Mouse (Mus musculus): ENCODE data around the gene Gpatch2. TPM values are rescaled to one million over a fixed set of nuclear protein-coding genes. Genes with fewer than 3 reads are reported as not detected.

Gene Gpatch2
- polyA plus RNA-seq, 1 experiment from 2014 or later = 11.2 TPM

GRCm38 (mm10) chr1:187236296-187236695, 21.0 kb downstream of the Gpatch2 start:
- no peaks in the 10 kb centered on the region; the same call in 1 of the 2 replicates for H3K4me1 ChIP-seq (ENCODE audit: control insufficient read depth, insufficient read depth, low read length)
- H3K9me3 ChIP-seq (replicated peaks; ENCODE audit: control insufficient read depth, low read length) = no peaks in the 10 kb centered on the region
- WGBS = 64% methylated on average over 6 of the region's 6 CpGs
- ATAC-seq (replicated peaks; ENCODE audit: extremely low read depth, insufficient read depth, low FRiP score) = no peak
- no peaks in the 10 kb centered on the region for H3K27me3 ChIP-seq (ENCODE audit: control insufficient read depth, insufficient read depth, low read length)
- peaks cover 12% of the 10 kb centered on the region; the same call in 1 of the 2 replicates for H3K36me3 ChIP-seq (ENCODE audit: control insufficient read depth, insufficient read depth)
- no peak overlapping the region for H3K27ac ChIP-seq (ENCODE audit: low read length)
- H3K4me2 ChIP-seq (ENCODE audit: low read depth, low read length) = no peak overlapping the region
- H3K4me3 ChIP-seq (ENCODE audit: low read length) = no peak overlapping the region
- H3K9ac ChIP-seq (ENCODE audit: low read length) = no peak overlapping the region

GRCm38 (mm10) chr1:187238061-187238460, 22.8 kb downstream of the Gpatch2 start:
- no peak overlapping the region for H3K27ac ChIP-seq (ENCODE audit: low read length)
- no peaks in the 10 kb centered on the region; the same call in 1 of the 2 replicates for H3K4me1 ChIP-seq (ENCODE audit: control insufficient read depth, insufficient read depth, low read length)
- H3K36me3 ChIP-seq (ENCODE audit: control insufficient read depth, insufficient read depth) = peaks cover 10% of the 10 kb centered on the region; the same call in 1 of the 2 replicates
- WGBS = 82% methylated on average over 4 of the region's 4 CpGs
- H3K4me2 ChIP-seq (ENCODE audit: low read depth, low read length) = no peak overlapping the region
- H3K27me3 ChIP-seq (ENCODE audit: control insufficient read depth, insufficient read depth, low read length) = no peaks in the 10 kb centered on the region
- no peaks in the 10 kb centered on the region for H3K9me3 ChIP-seq (replicated peaks; ENCODE audit: control insufficient read depth, low read length)
- H3K4me3 ChIP-seq (ENCODE audit: low read length) = no peak overlapping the region
- no peak for ATAC-seq (replicated peaks; ENCODE audit: extremely low read depth, insufficient read depth, low FRiP score)
- no peak overlapping the region for H3K9ac ChIP-seq (ENCODE audit: low read length)

GRCm38 (mm10) chr1:187240304-187240703, 25.0 kb downstream of the Gpatch2 start:
- WGBS = 89% methylated on average over 3 of the region's 3 CpGs
- Histone ChIP-seq H3K27me3 (ENCODE audit: control insufficient read depth, insufficient read depth, low read length) (no peaks in the 10 kb centered on the region), H3K4me3 (ENCODE audit: low read length) (no peak overlapping the region), H3K36me3 (ENCODE audit: control insufficient read depth, insufficient read depth) (no peaks in the 10 kb centered on the region), H3K9me3 (replicated peaks; ENCODE audit: control insufficient read depth, low read length) (no peaks in the 10 kb centered on the region), H3K4me2 (ENCODE audit: low read depth, low read length) (no peak overlapping the region), H3K4me1 (ENCODE audit: control insufficient read depth, insufficient read depth, low read length) (no peaks in the 10 kb centered on the region; the same call in 1 of the 2 replicates), H3K27ac (ENCODE audit: low read length) (no peak overlapping the region), H3K9ac (ENCODE audit: low read length) (no peak overlapping the region)
- ATAC-seq (replicated peaks; ENCODE audit: extremely low read depth, insufficient read depth, low FRiP score) = no peak

- Histone ChIP-seq H3K27ac (ENCODE audit: low read length) (no peak overlapping the region), H3K4me2 (ENCODE audit: low read depth, low read length) (no peak overlapping the region), H3K4me1 (ENCODE audit: control insufficient read depth, insufficient read depth, low read length) (no peaks in the 10 kb centered on the region; the same call in 1 of the 2 replicates), H3K36me3 (ENCODE audit: control insufficient read depth, insufficient read depth) (no peaks in the 10 kb centered on the region), H3K9me3 (replicated peaks; ENCODE audit: control insufficient read depth, low read length) (no peaks in the 10 kb centered on the region), H3K4me3 (ENCODE audit: low read length) (no peak overlapping the region), H3K27me3 (ENCODE audit: control insufficient read depth, insufficient read depth, low read length) (no peaks in the 10 kb centered on the region), H3K9ac (ENCODE audit: low read length) (no peak overlapping the region)
- no peak for ATAC-seq (replicated peaks; ENCODE audit: extremely low read depth, insufficient read depth, low FRiP score)
- WGBS = 95% methylated on average over 5 of the region's 5 CpGs
Measured at GRCm38 (mm10) chr1:187241329-187241728, 26.0 kb downstream of the Gpatch2 start.

- ATAC-seq (replicated peaks; ENCODE audit: extremely low read depth, insufficient read depth, low FRiP score) = no peak
- no peak overlapping the region for H3K27ac ChIP-seq (ENCODE audit: low read length)
- H3K4me3 ChIP-seq (ENCODE audit: low read length) = no peak overlapping the region
- H3K4me1 ChIP-seq (ENCODE audit: control insufficient read depth, insufficient read depth, low read length) = no peaks in the 10 kb centered on the region
- H3K36me3 ChIP-seq (ENCODE audit: control insufficient read depth, insufficient read depth) = no peaks in the 10 kb centered on the region
- H3K4me2 ChIP-seq (ENCODE audit: low read depth, low read length) = no peak overlapping the region
- H3K9me3 ChIP-seq (replicated peaks; ENCODE audit: control insufficient read depth, low read length) = no peaks in the 10 kb centered on the region
- no peak overlapping the region for H3K9ac ChIP-seq (ENCODE audit: low read length)
- no peaks in the 10 kb centered on the region for H3K27me3 ChIP-seq (ENCODE audit: control insufficient read depth, insufficient read depth, low read length)
- WGBS = 79% methylated on average over 5 of the region's 5 CpGs
Measured at GRCm38 (mm10) chr1:187244734-187245133, 29.4 kb downstream of the Gpatch2 start.

GRCm38 (mm10) chr1:187250741-187251262, 35.5 kb downstream of the Gpatch2 start:
- Histone ChIP-seq H3K27ac (ENCODE audit: low read length) (no peak overlapping the region), H3K4me2 (ENCODE audit: low read depth, low read length) (no peak overlapping the region), H3K9me3 (replicated peaks; ENCODE audit: control insufficient read depth, low read length) (no peaks in the 10 kb centered on the region), H3K4me3 (ENCODE audit: low read length) (no peak overlapping the region), H3K4me1 (ENCODE audit: control insufficient read depth, insufficient read depth, low read length) (no peaks in the 10 kb centered on the region), H3K36me3 (ENCODE audit: control insufficient read depth, insufficient read depth) (no peaks in the 10 kb centered on the region), H3K27me3 (ENCODE audit: control insufficient read depth, insufficient read depth, low read length) (no peaks in the 10 kb centered on the region), H3K9ac (ENCODE audit: low read length) (no peak overlapping the region)
- ATAC-seq (replicated peaks; ENCODE audit: extremely low read depth, insufficient read depth, low FRiP score) = peak; percentile 45
- 72% methylated on average over 1 of the region's 1 CpGs for WGBS

- H3K4me3 ChIP-seq (ENCODE audit: low read length) = no peak overlapping the region
Measured at GRCm38 (mm10) chr1:187258756-187259155, 43.4 kb downstream of the Gpatch2 start.

GRCm38 (mm10) chr1:187267601-187268000, 52.3 kb downstream of the Gpatch2 start:
- Histone ChIP-seq H3K4me3 (ENCODE audit: low read length) (no peak overlapping the region), H3K4me2 (ENCODE audit: low read depth, low read length) (no peak overlapping the region), H3K27me3 (ENCODE audit: control insufficient read depth, insufficient read depth, low read length) (no peaks in the 10 kb centered on the region), H3K9me3 (replicated peaks; ENCODE audit: control insufficient read depth, low read length) (no peaks in the 10 kb centered on the region), H3K4me1 (ENCODE audit: control insufficient read depth, insufficient read depth, low read length) (0 out of 2 replicates have a peak, but pooled peaks cover 3% of the 10 kb centered on the region), H3K27ac (ENCODE audit: low read length) (no peak overlapping the region), H3K36me3 (ENCODE audit: control insufficient read depth, insufficient read depth) (no peaks in the 10 kb centered on the region), H3K9ac (ENCODE audit: low read length) (no peak overlapping the region)
- 73% methylated on average over 4 of the region's 4 CpGs for whole genome bisulfite sequencing
- no peak for ATAC-seq (replicated peaks; ENCODE audit: extremely low read depth, insufficient read depth, low FRiP score)

More at GRCm38 (mm10) chr1:187258756-187259155, 43.4 kb downstream of the Gpatch2 start:
- Histone ChIP-seq H3K36me3 (ENCODE audit: control insufficient read depth, insufficient read depth) (no peaks in the 10 kb centered on the region), H3K27ac (ENCODE audit: low read length) (no peak overlapping the region), H3K9me3 (replicated peaks; ENCODE audit: control insufficient read depth, low read length) (no peaks in the 10 kb centered on the region), H3K9ac (ENCODE audit: low read length) (no peak overlapping the region), H3K27me3 (ENCODE audit: control insufficient read depth, insufficient read depth, low read length) (no peaks in the 10 kb centered on the region), H3K4me2 (ENCODE audit: low read depth, low read length) (no peak overlapping the region), H3K4me1 (ENCODE audit: control insufficient read depth, insufficient read depth, low read length) (no peaks in the 10 kb centered on the region)
- no peak for ATAC-seq (replicated peaks; ENCODE audit: extremely low read depth, insufficient read depth, low FRiP score)
- WGBS = 87% methylated on average over 4 of the region's 4 CpGs

GRCm38 (mm10) chr1:187270318-187271247, 55.3 kb downstream of the Gpatch2 start:
- WGBS = 63% methylated on average over 10 of the region's 10 CpGs
- no peak overlapping the region for H3K4me3 ChIP-seq (ENCODE audit: low read length)
- no peaks in the 10 kb centered on the region for H3K27me3 ChIP-seq (ENCODE audit: control insufficient read depth, insufficient read depth, low read length)
- H3K4me1 ChIP-seq (ENCODE audit: control insufficient read depth, insufficient read depth, low read length) = 0 out of 2 replicates have a peak, but pooled peaks cover 3% of the 10 kb centered on the region
- H3K9me3 ChIP-seq (replicated peaks; ENCODE audit: control insufficient read depth, low read length) = no peaks in the 10 kb centered on the region
- no peak for ATAC-seq (replicated peaks; ENCODE audit: extremely low read depth, insufficient read depth, low FRiP score)
- no peaks in the 10 kb centered on the region for H3K36me3 ChIP-seq (ENCODE audit: control insufficient read depth, insufficient read depth)
- no peak overlapping the region for H3K4me2 ChIP-seq (ENCODE audit: low read depth, low read length)
- no peak overlapping the region for H3K9ac ChIP-seq (ENCODE audit: low read length)
- H3K27ac ChIP-seq (ENCODE audit: low read length) = no peak overlapping the region

Measured in heart, embryonic 16.5 days (tissue).